Mouse (Mus musculus) kidney, adult 2 months (tissue): Measurements from ENCODE around the gene Il27ra.
A peak's percentile ranks its signal among the peaks of the same experiment; 100 is the strongest.

ENCODE experiments used
- CTCF ChIP-seq: fragments of 200-500 bp; conservative IDR thresholded peaks from 2 replicates; pipeline ENCODE4 v1.5.1; 2011; ENCODE audit warnings: low read depth, mild to moderate bottlenecking, control low read depth, low read length, moderate library complexity, mixed read lengths; ENCODE audit not compliant: insufficient read depth, insufficient read length
- POLR2A ChIP-seq: fragments of 200-500 bp; IDR thresholded peaks from one replicate; pipeline ENCODE4 v1.6.1; 2011; ENCODE audit warnings: low read depth, low read length, control low read depth

DNA sequence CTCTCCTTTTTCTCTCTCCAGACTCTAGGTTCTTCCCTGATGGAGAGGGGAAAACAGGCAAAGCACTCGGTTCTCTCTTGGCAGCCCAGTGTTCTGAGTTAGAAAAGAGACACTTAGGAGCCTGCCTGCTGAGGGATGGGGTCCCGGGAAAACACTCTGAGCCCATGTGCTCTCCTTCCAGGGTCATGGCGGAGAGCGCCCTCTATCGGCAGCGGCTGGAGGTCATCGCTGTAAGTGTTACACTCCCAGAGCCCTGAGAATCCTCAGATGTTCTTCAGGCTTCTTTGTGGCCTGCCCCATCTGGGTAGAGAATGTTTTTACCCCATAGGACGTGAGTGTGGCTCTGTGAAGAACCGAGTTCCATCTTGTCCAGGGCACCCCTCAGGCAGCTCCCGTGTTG lies 18.2 kb downstream of the Il27ra start:
- TF ChIP-seq POLR2A, result no peak
- peak; percentile 81 for TF ChIP-seq CTCF
